Mouse (Mus musculus) left cerebral cortex, postnatal 4 days (tissue): Measurements from ENCODE around the gene Poc1b. TPM values are rescaled to one million over a fixed set of nuclear protein-coding genes. Genes with fewer than 3 reads are reported as not detected.

Experiments
- DNase-seq: peaks from one replicate; pipeline ENCODE4 v3.0.0-alpha.2; 2022
- intact Hi-C: fragments of 180-260 bp; cut with DNase I; formaldehyde crosslinking; loops from one replicate; pipeline ENCODE4 v1.15.1; 2025
- total RNA-seq, 2 experiments: library from RNA; stranded (reverse); gene quantifications; 2 replicates each; pipeline ENCODE4 v1.2.3; 2021

Gene Poc1b
- total RNA-seq, 2 experiments from 2014 or later: 13.3 to 14.8 TPM

GRCm38 (mm10) chr10:99113533-99113932, 6.7 kb downstream of the Poc1b start:
- no peak for DNase-seq
- intact Hi-C loops: loop anchor here (5.0 kb wide), 1 partner anchor 504 kb away; no protein-coding TSS in a partner anchor

GRCm38 (mm10) chr10:99114295-99114694, 7.5 kb downstream of the Poc1b start:
- DNase-seq: no peak
- intact Hi-C loops: loop anchor here (5.0 kb wide), 1 partner anchor 503 kb away; no protein-coding TSS in a partner anchor

GRCm38 (mm10) chr10:99115471-99116236, 8.8 kb downstream of the Poc1b start:
- intact Hi-C loops: no loop called here
- no peak for DNase-seq

GRCm38 (mm10) chr10:99116237-99116632, 9.4 kb downstream of the Poc1b start:
- no peak for DNase-seq
- intact Hi-C loops: no loop called here

- intact Hi-C loops: no loop called here
- DNase-seq: no peak
Measured at GRCm38 (mm10) chr10:99116650-99117615, 10.1 kb downstream of the Poc1b start.

GRCm38 (mm10) chr10:99117876-99118275, 11.0 kb downstream of the Poc1b start:
- DNase-seq: no peak
- intact Hi-C loops: no loop called here

GRCm38 (mm10) chr10:99118697-99119096, 11.9 kb downstream of the Poc1b start:
- no peak for DNase-seq
- intact Hi-C loops: no loop called here

- DNase-seq: no peak
- intact Hi-C loops: no loop called here
Measured at GRCm38 (mm10) chr10:99119471-99119870, 12.6 kb downstream of the Poc1b start.

GRCm38 (mm10) chr10:99126225-99126624, 19.4 kb downstream of the Poc1b start, which contains the start of gene Phxr2:
Gene Phxr2 (minus strand): TSS chr10:99126325.
- no peak for DNase-seq
- intact Hi-C loops: no loop called here

- intact Hi-C loops: no loop called here
Measured at GRCm38 (mm10) chr10:99126954-99127353, 20.1 kb downstream of the Poc1b start.

GRCm38 (mm10) chr10:99127691-99128261, 20.9 kb downstream of the Poc1b start:
- DNase-seq: no peak
- intact Hi-C loops: no loop called here

More at GRCm38 (mm10) chr10:99126954-99127353, 20.1 kb downstream of the Poc1b start:
- DNase-seq: no peak

GRCm38 (mm10) chr10:99130611-99131010, 23.8 kb downstream of the Poc1b start:
- intact Hi-C loops: no loop called here
- DNase-seq: no peak

- intact Hi-C loops: no loop called here
- DNase-seq: no peak
Measured at GRCm38 (mm10) chr10:99131298-99131697, 24.5 kb downstream of the Poc1b start.

GRCm38 (mm10) chr10:99132189-99132588, 25.4 kb downstream of the Poc1b start:
- DNase-seq: no peak
- intact Hi-C loops: no loop called here

GRCm38 (mm10) chr10:99132595-99133272, 25.9 kb downstream of the Poc1b start:
- intact Hi-C loops: no loop called here
- DNase-seq: no peak

GRCm38 (mm10) chr10:99133321-99133875, 26.6 kb downstream of the Poc1b start:
- intact Hi-C loops: no loop called here
- no peak for DNase-seq

- DNase-seq: peak; percentile 65
- intact Hi-C loops: no loop called here
Measured at GRCm38 (mm10) chr10:99136337-99136736, 29.5 kb downstream of the Poc1b start.

GRCm38 (mm10) chr10:99145611-99146010, 38.8 kb downstream of the Poc1b start:
- no peak for DNase-seq
- intact Hi-C loops: no loop called here

GRCm38 (mm10) chr10:99146596-99146995, 39.8 kb downstream of the Poc1b start:
- DNase-seq: no peak
- intact Hi-C loops: no loop called here

GRCm38 (mm10) chr10:99150016-99150415, 43.2 kb downstream of the Poc1b start:
- DNase-seq: no peak
- intact Hi-C loops: no loop called here
